Mouse (Mus musculus) fat pad, adult 2 months (tissue): ENCODE data around the gene Mei1.

Experiments
- DNase-seq: peaks from one replicate; pipeline ENCODE4 v3.0.0-alpha.2; 2011; ENCODE audit warnings: low read depth, low spot score; ENCODE audit errors: extremely low read depth

Gene Mei1

GRCm38 (mm10) chr15:82170437-82171377 is 100.9 kb downstream of the Mei1 start:
- DNase-seq, result no peak

- DNase-seq, result no peak
Observed at GRCm38 (mm10) chr15:82172648-82173047, 102.9 kb downstream of the Mei1 start.

DNA sequence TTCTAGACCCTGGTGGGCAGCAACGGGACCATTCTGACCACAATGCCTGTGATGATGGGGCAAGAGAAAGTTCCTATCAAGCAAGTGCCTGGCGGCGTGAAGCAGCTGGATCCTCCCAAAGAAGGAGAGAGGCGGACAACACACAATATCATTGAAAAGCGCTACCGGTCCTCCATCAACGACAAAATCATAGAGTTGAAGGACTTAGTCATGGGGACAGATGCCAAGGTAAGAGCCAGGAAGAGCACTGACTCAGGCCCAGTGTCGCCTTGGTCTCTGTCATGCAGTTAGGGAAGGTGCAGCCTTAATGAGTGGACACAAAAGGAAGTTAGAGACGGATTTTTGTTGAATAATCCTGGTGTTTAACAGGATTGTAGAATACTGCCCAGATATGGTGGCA is 105.3 kb downstream of the Mei1 start:
- no peak for DNase-seq
